Mouse (Mus musculus) monocyte, adult 5-6 weeks (primary cell): ENCODE data around the gene Cpne9. TPM values are rescaled to one million over a fixed set of nuclear protein-coding genes. Genes with fewer than 3 reads are reported as not detected.
"Not testable (repeated sequence)": the region's sequence is repeated elsewhere in the genome, so short reads cannot be mapped to it uniquely, and the experiment has no call there.

Source experiments
- ATAC-seq: fragments of 153-309, 156-312 bp; replicated peaks from 2 replicates; pipeline ENCODE4 v1.8.0; 2017; ENCODE audit warnings: mild to moderate bottlenecking; ENCODE audit not compliant: low TSS enrichment, insufficient number of reproducible peaks, severe bottlenecking, poor library complexity, low FRiP score
- total RNA-seq: library from RNA; stranded (forward); fragments of 200-1000, 200-491, 200-594 nt; gene quantifications from 3 replicates; pipeline ENCODE4 v1.2.3, GENCODE M21; 2017

Gene Cpne9
- total RNA-seq, 1 experiment from 2014 or later = 0.19 TPM

DNA sequence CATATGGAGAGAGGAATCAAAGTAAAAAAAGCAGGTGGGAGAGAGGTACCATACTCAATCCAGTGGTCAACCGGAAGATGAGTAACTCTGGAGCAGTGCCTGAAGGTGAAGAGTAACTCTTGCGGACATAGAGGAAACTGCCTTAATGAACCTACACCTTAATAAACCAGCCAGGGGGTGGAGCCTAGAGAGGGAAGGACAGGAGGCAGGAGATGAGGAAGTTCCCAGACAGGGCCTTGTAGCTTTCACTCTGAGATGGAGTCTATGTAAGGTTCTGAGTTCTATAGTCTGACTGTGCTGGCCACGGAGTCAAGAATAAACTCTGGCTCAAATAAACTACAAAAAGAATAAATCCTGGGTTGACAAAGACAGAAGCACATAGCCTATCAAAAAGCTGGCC, 2.8 kb downstream of the Cpne9 start:
- peak; percentile 74 for ATAC-seq

- no peak for ATAC-seq
Observed at GRCm38 (mm10) chr6:113286316-113286715, 4.2 kb downstream of the Cpne9 start.

GRCm38 (mm10) chr6:113287236-113287635, 5.1 kb downstream of the Cpne9 start:
- no peak for ATAC-seq

- ATAC-seq = no peak
Observed at GRCm38 (mm10) chr6:113289346-113289745, 7.2 kb downstream of the Cpne9 start.

- ATAC-seq = no peak
Observed at GRCm38 (mm10) chr6:113290346-113290745, 8.2 kb downstream of the Cpne9 start.

DNA sequence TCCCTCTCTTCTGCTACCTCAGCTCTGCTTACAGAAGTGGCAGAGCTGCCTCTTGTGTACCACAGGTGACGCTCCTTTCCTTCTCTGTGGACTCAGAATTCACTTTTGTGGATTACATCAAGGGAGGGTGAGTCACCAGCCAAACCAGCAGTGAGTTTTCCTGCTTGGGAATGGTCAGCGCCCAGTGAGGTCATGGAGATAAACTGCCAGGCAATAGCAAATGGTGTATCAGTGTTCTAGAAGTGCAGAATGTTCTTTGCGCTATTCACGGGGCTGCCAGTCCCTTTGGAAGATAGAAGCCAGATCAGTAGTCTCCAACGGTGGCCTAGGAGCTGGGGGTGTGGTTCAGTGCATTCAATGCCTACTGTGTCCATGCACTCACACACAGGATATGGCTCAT, 10.8 kb downstream of the Cpne9 start:
- ATAC-seq = no peak

DNA sequence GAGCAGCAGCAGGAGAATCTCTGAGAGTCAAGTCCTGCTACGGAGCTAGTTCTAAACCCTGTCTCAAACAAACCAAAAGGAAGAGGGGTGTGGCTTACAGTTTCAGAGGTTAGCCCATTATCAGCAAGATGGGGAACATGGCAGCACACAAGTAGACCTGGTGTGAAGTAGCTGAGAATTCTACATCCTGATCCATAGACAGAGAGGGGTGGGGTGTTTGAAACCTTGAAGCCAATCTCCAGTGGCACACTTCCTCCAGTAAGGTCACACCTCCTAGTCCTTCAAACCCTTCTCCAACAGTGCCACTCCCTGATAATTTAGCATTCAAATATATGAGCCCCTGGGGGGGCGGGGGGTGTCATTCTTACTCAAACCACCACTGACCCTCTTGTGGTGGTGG, 13.9 kb downstream of the Cpne9 start:
- ATAC-seq = no peak

DNA sequence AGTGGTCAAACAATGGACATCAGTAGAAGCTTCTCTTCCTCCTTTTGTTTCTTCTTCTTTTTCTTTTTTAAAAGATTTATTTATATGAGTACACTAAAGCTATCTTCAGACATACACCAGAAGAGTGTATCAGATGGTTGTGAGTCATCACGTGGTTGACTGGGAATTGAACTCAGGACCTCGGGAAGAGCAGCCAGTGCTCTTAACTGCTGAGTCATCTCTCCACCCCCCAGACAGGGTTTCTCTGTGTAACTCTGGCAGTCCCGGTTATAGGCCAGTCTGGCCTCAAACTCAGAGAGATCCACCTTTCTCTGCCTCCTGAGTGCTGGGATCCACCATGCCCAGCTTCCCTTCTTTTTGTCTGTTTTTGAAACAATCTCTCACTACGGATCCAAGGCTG, 14.5 kb downstream of the Cpne9 start:
- ATAC-seq = no peak

- ATAC-seq = no peak
Observed at GRCm38 (mm10) chr6:113301350-113301749, 19.2 kb downstream of the Cpne9 start.

DNA sequence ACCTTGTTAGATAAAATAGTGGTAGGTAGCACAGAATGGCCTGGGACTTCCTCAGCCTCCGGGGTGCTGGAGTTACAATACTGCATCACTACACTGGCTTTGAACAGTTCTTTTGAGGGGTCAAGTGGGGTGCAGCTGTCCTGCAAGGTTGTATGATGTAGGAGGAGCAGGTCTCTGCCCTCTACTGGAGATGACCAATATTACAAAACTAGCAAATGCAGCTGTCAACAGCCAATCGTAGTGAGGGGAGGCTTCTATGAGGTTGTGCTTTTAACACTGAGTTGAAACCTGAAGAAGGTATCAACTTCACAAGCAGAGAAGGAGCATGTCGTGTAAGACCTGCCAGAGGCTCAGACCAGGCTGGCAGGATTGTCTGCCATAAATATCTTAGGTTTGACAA, 20.2 kb downstream of the Cpne9 start:
- 0 out of 2 replicates have a peak, but pooled peaks have one; percentile 14 for ATAC-seq

- peak; percentile 78 for ATAC-seq
Observed at GRCm38 (mm10) chr6:113306322-113306985, 24.3 kb downstream of the Cpne9 start.

DNA sequence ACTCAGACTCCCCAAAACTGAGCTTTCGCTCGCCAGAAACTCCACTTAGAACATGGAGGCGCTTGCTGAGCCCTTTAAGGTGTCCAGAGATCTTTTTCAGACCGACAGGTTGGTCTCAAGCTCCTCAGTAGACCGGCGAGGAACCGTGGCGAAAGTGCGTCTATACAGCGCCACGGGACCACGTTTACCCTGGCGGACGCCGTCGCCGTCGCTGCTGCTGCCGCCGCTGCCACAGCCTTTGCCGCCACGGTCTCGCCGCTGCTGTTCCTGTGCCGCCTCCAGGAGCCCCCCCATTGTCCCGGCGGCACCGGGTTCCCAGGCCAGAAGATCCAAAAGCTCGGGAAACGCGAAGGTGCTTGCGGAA, 24.9 kb downstream of the Cpne9 start, which contains the start of gene Brpf1:
Gene Brpf1, plus strand, starts transcription at position 152 of the 364 bp plus-strand sequence.
- peak; percentile 5; the same call in 1 of the 2 replicates for ATAC-seq

- ATAC-seq = peak; percentile 13
Observed at GRCm38 (mm10) chr6:113307481-113308121, 25.5 kb downstream of the Cpne9 start.

GRCm38 (mm10) chr6:113308141-113308540, 26.0 kb downstream of the Cpne9 start:
- peak; percentile 22; the same call in 1 of the 2 replicates for ATAC-seq

DNA sequence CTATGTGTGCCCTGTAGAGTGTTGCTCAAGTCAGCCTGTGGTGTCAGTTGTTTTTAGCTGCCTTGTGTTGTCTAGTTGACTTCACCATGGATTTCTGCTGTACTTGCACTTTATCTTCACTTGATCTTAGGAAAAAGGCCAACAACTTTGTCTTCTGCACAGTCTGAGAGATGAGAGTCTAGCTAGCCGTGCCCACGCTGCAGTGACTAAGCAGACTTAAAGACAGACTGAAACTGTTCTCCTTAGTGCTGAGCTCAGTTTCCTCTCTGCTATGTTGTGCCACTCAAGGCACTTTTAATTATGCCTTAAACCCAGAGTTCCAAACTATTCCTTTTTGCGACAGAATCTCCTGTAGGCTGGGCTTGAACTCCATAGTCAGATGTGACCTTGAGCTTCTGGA, 33.9 kb downstream of the Cpne9 start:
- ATAC-seq = no peak

- ATAC-seq = peak; percentile 93
Observed at GRCm38 (mm10) chr6:113326533-113327315, 44.6 kb downstream of the Cpne9 start, which contains the start of gene Ogg1. Ogg1 (plus strand) TSS chr6:113326972.

DNA sequence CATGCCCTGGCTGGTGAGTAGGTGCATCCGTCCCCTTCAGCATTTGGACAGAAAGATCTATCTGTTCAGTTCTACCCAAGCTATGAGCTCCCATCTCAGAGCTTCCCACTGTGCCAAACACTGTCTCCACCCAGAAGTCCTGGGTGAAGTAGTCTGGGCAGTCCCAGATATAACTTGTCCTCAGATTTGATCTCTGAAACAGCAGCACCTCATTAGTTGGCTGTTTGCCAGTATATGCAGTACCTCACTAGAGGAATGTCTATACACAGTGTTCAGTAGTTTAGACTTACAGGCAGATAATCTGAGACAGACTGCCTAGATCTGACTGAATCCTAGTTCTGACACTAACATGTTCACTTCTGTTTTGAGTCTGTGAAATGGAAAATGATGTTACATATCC, 47.3 kb downstream of the Cpne9 start:
- ATAC-seq = no peak

DNA sequence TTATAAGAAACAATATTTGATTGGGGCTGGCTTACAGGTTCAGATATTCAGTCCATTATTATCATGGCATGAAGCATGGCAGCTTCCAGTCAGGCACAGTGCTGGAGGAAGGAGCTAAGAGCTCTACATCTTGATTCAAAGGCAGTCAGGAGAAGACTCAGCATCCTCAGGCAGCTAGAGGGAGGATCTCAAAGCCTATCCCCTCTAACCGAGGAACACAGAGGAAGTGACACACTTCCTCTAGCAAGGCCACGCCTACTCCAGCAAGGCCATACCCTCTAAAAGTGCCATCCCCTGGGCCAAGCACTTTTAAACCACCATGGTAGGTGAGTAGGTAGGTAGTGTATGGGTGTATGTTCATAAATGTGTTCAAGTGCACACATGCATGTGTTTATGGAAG, 48.4 kb downstream of the Cpne9 start:
- ATAC-seq = peak; percentile 63

DNA sequence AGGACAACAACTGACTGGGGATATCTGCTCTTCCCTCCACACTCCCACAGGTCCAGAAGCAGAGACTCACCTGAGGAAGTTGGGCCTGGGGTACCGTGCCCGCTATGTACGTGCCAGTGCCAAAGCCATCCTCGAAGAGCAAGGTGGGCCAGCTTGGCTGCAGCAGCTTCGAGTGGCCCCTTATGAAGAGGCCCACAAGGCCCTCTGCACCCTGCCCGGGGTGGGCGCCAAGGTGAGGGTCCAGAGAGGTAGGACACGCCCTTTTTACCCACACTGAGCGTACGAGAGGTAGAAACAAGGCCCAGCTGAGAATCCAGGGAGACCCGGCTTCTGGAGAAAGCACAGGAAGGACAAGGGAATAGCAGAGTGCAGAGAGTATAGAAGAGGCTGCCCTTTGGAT, 49.6 kb downstream of the Cpne9 start:
- no peak for ATAC-seq

DNA sequence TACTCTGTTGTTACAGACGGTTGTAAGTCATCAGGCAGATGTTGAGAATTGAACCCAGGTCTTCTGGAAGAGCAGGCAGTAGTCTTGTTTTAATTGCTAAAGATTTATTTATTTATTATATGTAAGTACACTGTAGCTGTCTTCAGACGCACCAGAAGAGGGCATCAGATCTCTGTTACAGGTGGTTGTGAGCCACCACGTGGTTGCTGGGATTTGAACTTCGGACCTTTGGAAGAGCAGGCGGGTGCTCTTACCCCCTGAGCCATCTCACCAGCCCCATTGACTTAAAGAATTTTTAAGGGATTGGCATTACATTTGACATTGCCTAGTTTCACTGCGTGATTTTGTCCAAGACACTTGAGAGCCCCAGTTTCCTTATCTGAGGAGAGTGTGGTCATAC, 50.6 kb downstream of the Cpne9 start:
- ATAC-seq = not testable (repeated sequence)
